Mouse (Mus musculus) heart, postnatal 25 days (tissue): ENCODE data around the gene Odf3b. TPM values are rescaled to one million over a fixed set of nuclear protein-coding genes. Genes with fewer than 3 reads are reported as not detected.
A peak's percentile ranks its signal among the peaks of the same experiment; 100 is the strongest.

Experiments used
- DNase-seq: peaks from one replicate; pipeline ENCODE4 v3.0.0; 2022; ENCODE audit warnings: low spot score
- intact Hi-C: fragments of 180-260 bp; cut with DNase I; formaldehyde crosslinking; loops from one replicate; pipeline ENCODE4 v1.15.1; 2025
- total RNA-seq, 2 experiments: library from RNA; stranded (reverse); gene quantifications; 2 replicates each; pipeline ENCODE4 v1.2.3; 2021

Gene Odf3b
- total RNA-seq, result 1 to 10 TPM; 1.3 TPM

GRCm38 (mm10) chr15:89378831-89379401 is at the start of gene Odf3b:
Odf3b (minus strand) TSS chr15:89379282.
- peak; percentile 34 for DNase-seq
- intact Hi-C loops, result no loop called here

- DNase-seq, result no peak
- intact Hi-C loops, result loop anchor here (2.0 kb wide), 1 partner anchor 51 kb away; the partner anchor contains the start of gene Tymp
Measured at GRCm38 (mm10) chr15:89428136-89428790, 49.2 kb upstream of the Odf3b start.

- DNase-seq, result no peak
- intact Hi-C loops, result no loop called here
Measured at GRCm38 (mm10) chr15:89426716-89427115, 47.6 kb upstream of the Odf3b start.

GRCm38 (mm10) chr15:89425711-89426121 is 46.6 kb upstream of the Odf3b start, which contains the start of gene Cpt1b:
Cpt1b (minus strand) TSS chr15:89425863.
- intact Hi-C loops, result no loop called here
- DNase-seq, result peak; percentile 59

GRCm38 (mm10) chr15:89424621-89425020 is 45.5 kb upstream of the Odf3b start:
- no peak for DNase-seq
- intact Hi-C loops, result no loop called here

GRCm38 (mm10) chr15:89421938-89422337 is 42.9 kb upstream of the Odf3b start:
- intact Hi-C loops, result no loop called here

GRCm38 (mm10) chr15:89415282-89415681 is 36.2 kb upstream of the Odf3b start:
- intact Hi-C loops, result no loop called here
- DNase-seq, result no peak

More at GRCm38 (mm10) chr15:89421938-89422337, 42.9 kb upstream of the Odf3b start:
- no peak for DNase-seq

GRCm38 (mm10) chr15:89410118-89410517 is 31.0 kb upstream of the Odf3b start, which contains the start of gene Syce3:
Syce3 (minus strand) TSS chr15:89410503.
- DNase-seq, result no peak
- intact Hi-C loops, result no loop called here

- no peak for DNase-seq
- intact Hi-C loops, result no loop called here
Measured at GRCm38 (mm10) chr15:89406691-89407090, 27.6 kb upstream of the Odf3b start.

GRCm38 (mm10) chr15:89404831-89405623 is 25.9 kb upstream of the Odf3b start:
- intact Hi-C loops, result no loop called here

GRCm38 (mm10) chr15:89402471-89402870 is 23.4 kb upstream of the Odf3b start:
- DNase-seq, result no peak
- intact Hi-C loops, result no loop called here

More at GRCm38 (mm10) chr15:89404831-89405623, 25.9 kb upstream of the Odf3b start:
- no peak for DNase-seq

- DNase-seq, result no peak
- intact Hi-C loops, result no loop called here
Measured at GRCm38 (mm10) chr15:89399716-89400115, 20.6 kb upstream of the Odf3b start.

- DNase-seq, result no peak
- intact Hi-C loops, result no loop called here
Measured at GRCm38 (mm10) chr15:89398146-89398545, 19.1 kb upstream of the Odf3b start.

- intact Hi-C loops, result no loop called here
- DNase-seq, result no peak
Measured at GRCm38 (mm10) chr15:89396883-89397282, 17.8 kb upstream of the Odf3b start.

GRCm38 (mm10) chr15:89390081-89390480 is 11.0 kb upstream of the Odf3b start:
- DNase-seq, result no peak
- intact Hi-C loops, result no loop called here

GRCm38 (mm10) chr15:89387127-89387526 is 8.0 kb upstream of the Odf3b start:
- intact Hi-C loops, result no loop called here
- DNase-seq, result no peak

GRCm38 (mm10) chr15:89384617-89385016 is 5.5 kb upstream of the Odf3b start, which contains the start of gene Klhdc7b:
Klhdc7b (plus strand) TSS chr15:89384917.
- no peak for DNase-seq
- intact Hi-C loops, result no loop called here

- intact Hi-C loops, result no loop called here
Measured at GRCm38 (mm10) chr15:89379429-89379828, 347 bp upstream of the Odf3b start.

GRCm38 (mm10) chr15:89377938-89378828 is 899 bp downstream of the Odf3b start:
- intact Hi-C loops, result loop anchor here (2.0 kb wide), 1 partner anchor 51 kb away; the partner anchor contains the start of genes C730034F03Rik, Chkb and Gm44502
- DNase-seq, result no peak

More at GRCm38 (mm10) chr15:89379429-89379828, 347 bp upstream of the Odf3b start:
- DNase-seq, result no peak
